Mouse (Mus musculus) cerebellum, adult (tissue): ENCODE measurements around the gene Nans.

ENCODE experiments used
- ATAC-seq: cut with Nextera tagmentation; 2 replicates; pipeline ENCODE4 v1.9.2; 2017; ENCODE audit warnings: mild to moderate bottlenecking, moderate library complexity, mixed read lengths; ENCODE audit not compliant: insufficient number of reproducible peaks, low FRiP score, low TSS enrichment

Nans gene

DNA sequence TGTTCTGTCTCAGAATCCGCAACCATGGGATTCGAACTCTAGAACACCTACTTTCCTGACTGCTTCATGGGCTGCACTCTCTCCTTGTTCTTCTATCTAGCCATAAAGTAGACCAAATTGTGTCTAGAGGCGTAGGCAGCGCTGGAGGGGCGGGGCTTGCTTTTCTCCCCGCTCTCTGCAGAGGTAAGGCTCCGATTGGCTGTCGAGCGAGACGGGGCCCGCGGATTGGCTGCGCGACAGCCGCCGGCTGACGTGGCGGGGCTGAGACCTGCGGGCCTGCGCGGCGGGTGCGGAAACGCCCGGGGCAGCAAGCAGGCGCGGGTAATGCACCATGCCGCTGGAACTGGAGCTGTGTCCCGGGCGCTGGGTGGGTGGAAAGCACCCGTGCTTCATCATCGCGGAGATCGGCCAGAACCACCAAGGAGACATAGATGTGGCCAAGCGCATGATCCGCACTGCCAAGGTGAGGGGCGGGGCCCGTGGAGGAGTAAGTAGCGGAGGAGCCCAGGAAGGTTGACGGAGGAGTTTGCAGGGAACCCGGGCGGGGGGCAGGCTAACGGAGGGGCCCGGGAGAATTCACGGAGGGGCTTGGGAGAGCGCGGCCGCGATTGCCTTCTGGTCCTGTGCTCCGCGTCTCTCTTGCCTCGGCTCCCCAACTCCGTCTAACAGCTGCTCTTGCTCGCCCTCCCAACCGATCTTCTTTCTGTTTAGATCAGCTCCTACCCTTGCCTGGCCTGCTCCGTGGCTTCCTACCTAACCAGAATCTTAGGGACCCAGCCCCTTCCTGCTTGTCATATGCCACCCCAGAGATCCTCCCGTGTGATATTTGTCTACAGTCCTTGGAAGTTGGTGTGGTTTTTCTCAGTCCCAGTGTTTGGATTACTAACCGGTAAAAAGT lies at the start of gene Nans:
TSS of gene Nans (plus strand) at position 221 of the 898 bp plus-strand sequence.
- peak; percentile 97 for ATAC-seq

DNA sequence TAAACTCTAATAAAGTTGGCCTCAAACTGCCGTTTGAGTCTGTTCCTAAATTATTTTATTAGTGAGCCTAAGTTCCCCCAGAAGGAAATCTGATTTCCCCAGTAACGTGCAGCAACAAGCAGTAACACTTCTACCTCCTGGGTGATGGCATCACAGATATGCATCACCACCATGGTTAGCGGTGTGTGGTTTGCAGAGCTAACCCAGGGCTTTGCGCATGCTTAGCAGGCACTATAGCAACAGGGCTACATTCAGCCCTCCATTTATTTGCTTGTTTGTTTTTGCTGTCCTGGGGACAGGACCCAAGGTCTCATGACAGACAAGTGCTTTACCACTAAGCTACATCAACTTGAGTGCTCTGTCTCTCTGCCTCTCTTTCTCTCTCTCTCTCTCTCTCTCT lies 46.5 kb upstream of the Nans start:
- ATAC-seq: no peak

DNA sequence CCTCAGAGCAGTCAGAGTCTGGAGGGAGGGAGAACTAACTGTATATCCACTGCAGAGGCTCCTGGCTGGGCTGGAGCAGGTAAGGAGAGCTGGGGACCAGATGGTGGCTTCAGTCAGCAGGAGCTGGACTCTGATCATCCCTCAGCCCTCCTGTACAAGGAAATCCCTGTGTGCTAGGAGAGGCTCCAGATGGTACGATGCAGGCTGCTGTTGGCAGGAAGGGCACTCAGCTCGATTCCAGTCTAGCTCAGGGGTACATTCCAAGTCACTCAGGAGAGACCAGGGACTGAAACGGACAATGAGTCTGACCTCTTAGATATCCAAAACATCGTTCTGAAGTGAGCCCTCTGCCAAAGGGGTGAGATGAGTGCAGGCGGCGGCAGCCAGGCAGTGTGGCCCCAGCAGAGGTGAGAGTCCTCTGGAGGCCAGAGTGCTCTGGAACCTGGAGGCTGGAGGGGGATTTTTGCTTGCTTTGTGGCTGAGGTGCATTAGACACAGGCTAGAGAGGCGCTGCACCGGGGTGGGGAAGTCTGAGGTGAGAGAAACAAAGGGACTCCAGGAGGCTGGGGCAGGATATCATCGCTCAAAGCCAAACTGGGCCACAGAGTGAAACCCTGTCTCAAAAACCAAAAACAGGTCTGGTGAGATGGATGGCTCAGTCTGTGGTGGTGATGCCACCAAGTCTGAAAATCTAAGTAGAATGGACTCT lies 43.7 kb upstream of the Nans start:
- ATAC-seq: peak; percentile 91

DNA sequence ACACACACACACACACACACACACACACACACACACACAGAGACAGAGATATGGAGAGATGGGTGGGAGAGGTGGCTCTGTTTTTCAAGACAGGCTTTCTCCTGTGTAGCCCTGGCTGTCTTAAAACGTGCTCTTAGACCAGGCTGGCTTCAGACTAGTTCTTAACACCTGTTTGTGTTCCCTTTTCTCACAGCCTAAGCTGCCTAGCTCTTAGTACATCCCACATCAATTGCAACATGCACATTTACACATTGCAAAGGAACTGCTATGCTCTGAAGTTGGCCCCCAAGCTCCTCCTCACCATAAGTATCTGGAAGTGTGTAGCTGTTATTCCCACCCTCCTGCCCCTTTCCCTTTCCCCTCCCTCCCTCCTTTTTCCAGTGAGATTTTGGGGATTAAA lies 41.6 kb upstream of the Nans start:
- ATAC-seq: no peak

DNA sequence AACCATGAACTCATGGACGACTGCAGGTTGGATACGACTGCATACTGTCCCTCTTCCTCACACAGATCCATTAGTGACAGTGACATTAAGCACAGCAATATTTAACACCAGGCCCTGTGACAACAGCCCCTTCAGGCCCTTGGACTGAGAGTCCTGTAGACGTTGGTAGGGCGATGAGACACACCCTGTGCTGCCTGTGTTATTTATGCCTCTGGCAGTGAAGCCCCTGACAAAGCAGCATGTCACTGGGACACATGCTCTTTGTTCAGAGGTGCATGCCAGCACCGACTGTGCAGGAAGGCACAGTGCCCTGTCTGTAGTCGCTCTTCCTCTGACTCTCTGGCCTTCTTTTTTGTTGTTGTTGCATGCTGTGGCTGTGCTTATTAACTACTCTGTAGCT lies 40.2 kb upstream of the Nans start:
- ATAC-seq: no peak

DNA sequence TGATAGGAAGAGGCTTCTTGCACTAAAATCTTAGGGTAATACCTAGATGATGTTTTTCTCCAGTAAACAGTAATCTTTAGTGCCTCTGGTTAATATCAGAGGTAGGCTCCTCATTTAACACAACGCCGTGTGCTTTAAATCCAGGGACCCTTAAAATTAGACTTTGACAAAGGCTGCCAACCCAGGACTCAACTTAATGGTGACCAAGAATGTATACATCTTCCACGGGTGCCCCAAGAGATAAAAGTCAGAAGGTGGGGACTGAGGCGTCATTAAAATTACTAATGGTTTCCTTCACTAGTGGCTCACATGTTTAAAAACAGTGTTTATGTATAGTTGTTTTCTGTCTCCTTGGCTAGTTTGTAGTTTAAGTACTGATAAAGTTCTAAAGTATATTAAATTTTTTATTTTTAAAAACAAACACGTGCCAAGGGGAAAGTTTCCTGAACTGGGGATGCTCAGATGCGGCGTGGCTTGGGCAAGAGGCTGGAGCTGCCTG lies 39.0 kb upstream of the Nans start:
- ATAC-seq: no peak

DNA sequence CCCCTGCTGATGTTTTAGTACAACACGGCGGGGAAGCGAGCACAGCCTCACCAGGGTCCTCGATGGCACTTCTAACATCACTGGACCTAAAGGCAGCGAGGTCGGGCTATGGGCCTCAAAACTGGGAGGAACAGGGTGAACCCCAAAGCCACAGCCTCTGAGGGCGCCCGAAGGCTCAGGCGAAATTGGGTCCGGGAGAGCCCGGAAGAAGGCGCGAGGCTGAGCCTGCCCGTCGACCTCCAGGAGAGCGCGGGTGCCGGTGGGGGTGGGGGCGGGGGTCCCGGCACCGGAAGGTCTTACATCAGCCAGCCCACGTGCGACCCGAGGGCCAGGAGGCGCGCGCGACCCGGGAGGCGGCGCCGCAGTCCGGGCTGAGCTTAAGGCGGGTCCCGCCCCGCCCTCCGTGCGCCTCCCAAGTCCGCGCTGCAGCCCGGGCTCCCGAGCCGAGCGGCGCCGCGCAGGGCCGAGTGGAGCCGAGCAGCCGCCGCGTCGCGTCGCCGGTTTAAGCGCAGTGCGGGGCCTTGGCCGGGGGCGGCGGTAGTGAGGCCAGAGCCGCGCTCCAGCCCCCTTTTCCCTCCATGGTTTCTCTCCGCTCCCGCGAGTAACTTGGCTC lies 38.4 kb upstream of the Nans start, which contains the start of gene Anp32b:
TSS of gene Anp32b (plus strand) at position 384 of the 613 bp plus-strand sequence.
- peak; percentile 77 for ATAC-seq

DNA sequence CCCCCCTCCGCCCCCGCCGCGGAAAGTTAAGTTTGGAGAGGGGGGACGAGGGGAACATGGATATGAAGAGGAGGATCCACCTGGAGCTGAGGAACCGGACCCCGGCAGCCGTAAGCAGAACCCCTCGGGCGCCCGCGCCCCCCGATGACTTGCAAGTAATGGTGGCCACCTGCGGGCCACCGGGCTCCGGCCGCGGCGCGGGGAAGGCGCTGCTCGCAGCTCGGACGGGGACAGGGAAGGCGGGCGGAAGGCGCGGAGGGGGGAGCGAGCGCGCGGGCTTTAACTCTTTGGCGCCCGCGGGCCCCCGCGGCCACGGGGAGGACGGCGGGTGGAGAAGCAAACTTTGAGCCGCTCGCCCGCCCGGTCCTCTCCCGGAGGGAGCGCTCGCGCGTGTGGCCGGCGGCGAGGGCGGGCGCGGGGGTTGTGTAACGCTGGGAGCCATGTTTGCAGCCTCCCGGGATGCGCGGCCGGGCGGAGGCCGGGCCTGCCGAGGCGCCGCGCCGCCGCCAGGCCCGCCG lies 37.7 kb upstream of the Nans start:
- peak; percentile 32 for ATAC-seq

DNA sequence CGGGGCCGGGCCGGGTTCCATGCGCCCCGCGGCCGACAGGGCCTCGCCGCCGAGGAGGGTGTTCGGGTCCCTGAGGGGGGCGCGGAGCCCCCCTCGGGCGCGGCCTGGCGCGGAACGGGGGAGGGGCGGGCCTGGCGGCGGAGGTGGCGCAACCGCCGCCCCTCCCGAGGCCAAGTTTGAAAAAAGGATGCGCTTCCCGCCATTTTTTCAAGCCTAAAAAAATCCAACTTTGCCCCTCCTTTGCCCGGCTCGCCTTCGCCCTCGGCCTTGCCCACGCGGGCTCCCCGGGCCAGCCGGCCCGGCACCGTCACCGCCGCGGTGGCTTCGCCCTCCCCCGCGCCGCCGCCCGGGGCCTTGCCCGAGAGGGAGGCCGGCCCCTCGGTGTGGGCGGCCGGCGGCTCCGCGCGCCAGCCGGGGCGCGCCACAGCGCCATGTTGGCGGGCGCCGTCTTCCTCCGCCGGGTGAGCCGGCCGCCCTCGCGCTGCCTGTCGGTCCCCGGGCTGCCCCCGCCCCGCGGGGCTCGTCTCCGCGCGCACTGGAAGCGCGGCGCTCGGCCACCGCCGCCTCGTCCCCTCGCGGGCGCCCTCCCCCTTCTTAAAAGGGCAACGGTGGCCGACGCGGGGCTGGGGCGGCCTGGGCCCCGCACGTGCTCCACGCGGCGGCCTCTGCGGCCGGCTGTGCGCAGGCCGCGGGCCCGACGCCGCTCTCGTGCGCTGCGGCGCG lies 37.1 kb upstream of the Nans start:
- ATAC-seq: peak; percentile 28; the same call in 1 of the 2 replicates

DNA sequence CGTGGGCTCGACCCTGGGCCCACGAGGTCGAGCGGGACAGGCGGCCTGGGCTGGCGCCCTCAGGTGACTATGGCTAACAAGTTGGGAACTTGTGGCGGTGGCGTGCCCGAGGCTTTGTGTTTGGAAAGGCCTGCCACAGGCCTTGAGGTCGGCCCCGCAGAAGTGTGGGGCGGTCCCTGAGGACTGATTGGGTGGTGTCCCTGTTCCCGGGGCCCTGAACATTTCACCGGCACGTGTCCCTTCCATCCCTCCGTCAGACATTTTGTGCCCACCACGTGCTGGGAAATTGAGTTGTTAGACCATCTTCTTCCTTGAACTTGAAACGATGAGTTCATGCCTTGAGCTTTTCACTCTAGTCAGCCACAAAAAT lies 36.6 kb upstream of the Nans start:
- ATAC-seq: peak; percentile 16; the same call in 1 of the 2 replicates

DNA sequence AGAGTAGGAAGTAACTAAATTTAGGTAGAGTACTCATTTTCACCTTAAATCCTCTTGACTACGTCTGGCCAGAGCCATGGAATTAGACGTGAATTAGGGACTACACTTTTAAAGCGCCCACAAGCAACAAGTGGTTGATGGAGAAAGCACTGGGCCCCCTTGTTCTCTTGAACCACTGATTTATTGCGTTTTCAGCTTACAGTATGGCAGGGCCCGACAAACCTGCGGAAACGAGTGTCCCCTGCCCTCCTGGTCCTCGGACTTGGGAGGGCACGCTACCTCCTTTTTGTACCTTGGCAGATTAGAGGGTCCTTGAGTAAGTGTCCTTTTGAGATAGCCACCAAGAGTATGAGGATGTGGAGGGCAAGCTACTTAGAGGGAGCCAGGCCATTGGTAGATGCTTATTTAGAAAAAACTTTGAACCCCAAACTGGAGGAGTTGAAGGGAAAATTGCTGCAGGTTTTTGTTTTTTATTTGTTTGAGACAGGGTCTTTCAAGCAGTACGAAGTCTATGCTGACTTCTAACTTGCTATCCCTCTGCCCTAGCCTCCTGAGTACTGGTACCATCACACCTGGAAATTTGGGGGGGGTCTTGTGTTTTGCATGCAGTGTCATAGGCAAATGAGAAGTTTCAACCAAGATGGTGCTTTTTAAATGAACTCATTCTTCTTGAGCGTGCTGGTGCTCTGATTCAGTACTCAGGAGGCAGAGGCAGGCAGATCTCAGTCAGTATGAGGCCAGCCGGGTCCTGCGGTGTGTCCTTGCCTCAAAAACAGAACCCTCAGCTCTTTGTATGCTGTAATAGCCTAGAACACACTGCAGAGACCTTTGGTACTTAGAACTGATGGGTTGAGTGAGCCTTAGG lies 36.0 kb upstream of the Nans start:
- no peak for ATAC-seq

DNA sequence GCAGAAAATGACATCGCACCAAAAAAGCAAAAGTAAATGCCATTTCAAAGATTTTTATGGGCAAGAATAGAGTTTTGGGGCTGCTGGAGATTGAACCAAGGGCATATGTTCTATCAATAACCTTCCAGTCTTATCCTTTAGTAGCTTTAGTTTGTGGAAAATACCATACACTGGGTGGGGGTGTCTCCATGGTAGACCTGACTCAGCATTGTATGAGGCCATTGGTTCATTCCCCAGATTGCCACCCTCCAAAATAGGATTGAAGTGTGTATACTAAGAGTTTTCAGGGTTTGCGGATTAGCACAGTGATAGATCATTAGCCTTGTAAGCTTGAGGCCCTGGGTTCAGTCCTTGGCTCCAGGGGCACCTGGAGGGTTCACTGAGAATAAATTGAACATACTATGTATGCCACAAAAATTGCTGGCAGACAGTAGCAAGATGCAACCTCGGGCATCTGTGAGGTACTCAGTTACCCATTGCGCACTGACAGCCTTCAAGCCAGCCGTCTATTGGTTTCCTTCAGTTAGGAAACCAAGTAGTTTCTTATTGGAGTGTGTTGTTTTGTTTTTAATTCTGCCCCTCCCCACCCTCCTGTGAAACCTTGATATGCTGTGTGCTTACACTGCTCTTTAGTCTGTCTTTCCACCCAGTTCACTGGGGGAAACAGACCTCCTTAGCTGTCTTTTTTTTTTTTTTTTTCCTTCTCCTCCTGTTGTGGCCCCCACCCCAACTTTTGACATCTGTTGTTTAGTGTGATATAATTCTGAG lies 34.8 kb upstream of the Nans start:
- no peak for ATAC-seq

DNA sequence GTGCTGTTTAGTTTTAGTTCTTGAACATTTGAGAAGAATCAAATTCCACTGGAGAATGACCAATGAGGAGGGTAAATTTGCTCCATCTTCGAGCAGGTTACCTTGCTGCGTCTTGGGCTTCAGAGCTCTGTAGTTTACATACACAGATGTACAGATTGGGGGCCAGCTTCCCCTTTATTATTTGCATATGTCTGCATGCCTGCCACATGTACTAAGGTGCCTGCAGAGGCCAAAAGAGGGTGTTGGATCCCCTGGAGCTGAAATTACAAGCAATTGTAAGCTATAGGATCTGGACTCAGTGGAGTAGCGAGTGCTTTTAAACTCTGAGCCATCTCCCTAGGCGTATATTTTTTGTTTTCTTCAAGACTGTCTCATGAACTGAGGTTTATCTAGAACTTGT lies 32.3 kb upstream of the Nans start:
- ATAC-seq: no peak

DNA sequence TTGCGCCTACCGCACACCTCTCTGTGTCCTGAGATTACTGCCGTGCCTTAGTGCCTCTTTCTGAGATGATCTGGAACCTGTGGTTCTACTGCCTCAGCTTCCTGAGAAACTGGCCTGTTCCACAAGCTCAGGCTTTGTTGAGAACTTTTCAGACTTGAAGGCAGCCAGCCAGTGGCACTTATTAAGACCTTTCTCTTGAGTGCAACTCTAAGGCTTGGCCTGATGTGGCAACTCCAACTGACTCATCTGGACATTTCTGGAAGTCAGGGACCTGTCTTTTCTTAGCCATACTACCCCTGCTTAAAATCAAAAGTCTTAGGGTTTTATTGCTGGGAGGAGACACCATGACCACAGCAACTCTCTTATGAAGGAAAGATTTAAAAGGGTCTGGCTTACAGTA lies 31.9 kb upstream of the Nans start:
- no peak for ATAC-seq

DNA sequence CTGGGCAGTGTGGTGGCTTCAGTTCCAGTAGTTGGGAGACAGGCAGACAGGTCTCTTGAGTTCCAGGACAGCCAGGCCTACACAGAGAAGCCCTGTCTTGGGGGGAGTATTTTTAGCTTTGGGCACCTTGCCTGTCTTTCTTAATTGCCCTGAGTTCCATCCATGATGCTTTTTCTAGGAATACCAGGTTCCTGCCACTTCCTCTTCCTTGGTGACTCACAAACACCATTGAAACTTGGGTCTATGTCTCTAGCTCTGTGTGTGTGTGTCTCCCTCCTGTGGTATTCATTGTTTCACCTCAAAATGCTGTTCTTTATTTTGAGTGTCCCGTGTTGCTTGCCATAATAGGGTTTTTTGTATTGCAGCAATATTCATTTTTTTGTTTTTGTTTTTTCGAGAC lies 30.6 kb upstream of the Nans start:
- no peak for ATAC-seq

DNA sequence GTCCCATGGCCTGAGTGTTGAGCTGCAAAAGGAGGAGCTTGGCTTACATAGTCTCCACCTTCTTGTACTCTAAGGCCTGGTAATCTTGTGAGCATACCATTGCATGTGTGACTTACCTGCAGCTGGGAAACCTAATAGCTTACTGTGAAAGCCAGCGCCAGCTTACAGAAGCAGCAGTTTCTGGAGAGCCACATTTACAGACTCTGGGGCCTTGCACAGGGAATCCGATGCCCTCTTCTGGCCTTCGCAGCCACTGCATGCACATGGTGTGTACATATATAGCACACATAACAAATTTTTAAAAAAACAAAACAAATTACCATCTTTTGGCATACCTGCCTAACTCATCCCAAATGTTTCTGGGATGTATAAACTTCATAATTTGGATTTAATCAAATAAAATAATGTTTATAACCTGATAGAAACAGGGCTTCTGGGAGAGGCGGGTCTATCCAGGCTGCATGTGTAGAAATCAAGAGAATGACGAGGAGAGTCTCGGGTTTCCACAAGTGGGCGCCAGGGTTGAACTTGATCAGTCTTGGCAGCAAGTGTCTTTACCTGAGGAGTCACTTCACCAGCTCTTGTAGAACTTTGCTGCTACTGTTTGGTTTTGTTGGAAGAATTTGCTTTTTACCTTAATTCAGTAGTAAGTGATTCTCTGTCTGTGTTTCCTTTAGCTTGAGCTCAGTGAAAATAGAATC lies 25.8 kb upstream of the Nans start:
- no peak for ATAC-seq

DNA sequence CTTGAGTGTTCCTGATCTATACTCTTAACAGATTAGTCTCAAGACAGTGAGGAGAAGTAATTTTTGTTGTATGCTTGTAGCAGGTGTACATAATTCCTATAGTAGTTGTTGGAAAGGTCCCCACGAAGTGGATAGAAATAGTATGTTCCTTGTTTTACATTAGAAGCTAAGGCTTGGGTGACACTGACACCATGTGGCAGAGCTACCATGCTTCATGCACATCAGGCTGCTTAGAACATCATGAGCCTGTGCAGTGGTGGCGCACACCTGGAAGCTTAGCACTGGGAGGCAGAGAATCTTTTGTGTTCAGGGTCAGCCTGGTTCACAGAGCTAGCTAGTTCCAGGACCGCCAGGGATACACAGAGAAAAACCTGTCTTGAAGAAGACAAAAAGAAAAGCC lies 23.3 kb upstream of the Nans start:
- ATAC-seq: no peak

DNA sequence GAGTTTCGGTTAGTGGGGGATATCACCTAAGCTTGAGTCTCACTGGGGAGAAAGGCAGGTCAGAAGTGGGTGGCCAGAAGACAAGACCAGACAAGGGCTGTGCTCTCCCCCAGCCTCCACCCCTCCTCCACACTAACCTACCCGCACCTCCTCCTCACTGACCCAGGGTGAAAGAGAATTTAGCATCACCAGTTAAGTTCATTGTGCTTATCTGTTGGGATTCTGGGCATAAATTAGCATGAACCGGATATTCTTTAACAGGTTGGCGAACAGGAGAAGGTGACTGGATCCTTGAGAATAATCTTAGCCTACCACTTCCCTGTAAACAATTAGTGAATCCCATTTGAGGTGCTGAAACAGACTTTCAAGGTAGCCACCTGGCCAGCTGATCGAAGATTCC lies 13.9 kb upstream of the Nans start:
- no peak for ATAC-seq
